ENCODE assay signal across 9 mouse cellular contexts in the genomic region with DNA sequence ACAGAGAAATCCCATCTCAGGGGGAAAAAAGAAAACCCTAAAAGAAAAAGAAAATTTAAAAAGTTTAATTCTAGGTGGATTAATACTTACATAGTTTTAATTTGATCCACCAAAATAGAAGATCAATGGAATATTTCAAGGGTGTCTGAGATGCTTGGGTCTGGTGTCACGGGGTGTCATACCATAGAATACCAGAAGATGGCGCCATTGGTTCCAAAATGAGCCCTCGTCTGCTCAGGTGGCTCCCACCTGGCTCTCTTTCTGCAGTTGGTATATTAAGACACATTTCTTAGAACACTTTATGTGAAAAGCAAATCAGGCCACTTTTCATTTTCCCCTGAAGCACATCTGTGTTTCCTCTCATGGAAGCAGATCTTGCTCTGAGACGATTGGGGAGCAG. TPM values are rescaled to one million over a fixed set of nuclear protein-coding genes. Genes with fewer than 3 reads are reported as not detected.
DNase-seq lines count a peak whose midpoint lies in the region; ATAC-seq and TF ChIP-seq lines count a peak whose summit lies in the region.
"Had no signal": no experiment of that assay in that cellular context is flagged by ENCODE, and none has a peak within 500 bp of the region (broad histone marks: within the 10 kb centered on the region; RNA-seq: fewer than 3 reads in every experiment).

No protein-coding gene starts in this region.

- DNase-seq in forebrain, embryonic 10.5 days (ENCODE audit: extremely low spot score, low spot score): peak; percentile 57
- DNase-seq in testis, postnatal 14 days (ENCODE audit: low spot score): no peak
- peak; percentile 75 for DNase-seq in embryo, embryonic 10.5 days (ENCODE audit: low spot score)
- DNase-seq in kidney, postnatal 14 days: peak; percentile 57
- peak; percentile 71 for DNase-seq in lung, postnatal 36 days
- DNase-seq in spleen, postnatal 4 days (ENCODE audit: low spot score in 2 of 2): peak; percentile 67 to 82

- H3K4me3 ChIP-seq in forebrain, embryonic 10.5 days: no peak overlapping the region
- H3K4me3 ChIP-seq in forebrain, embryonic 16.5 days (replicated peaks; ENCODE audit: low read length): no peak overlapping the region
- no peak overlapping the region for H3K4me3 ChIP-seq in testis, adult 2 months (ENCODE audit: control insufficient read depth, low read depth, low read length)
- H3K4me3 ChIP-seq: stomach, embryonic 15.5 days had no signal

- H3K9me3 ChIP-seq in forebrain, embryonic 10.5 days: peaks cover 12% of the 10 kb centered on the region; the same call in 1 of the 2 replicates
- no peaks in the 10 kb centered on the region for H3K9me3 ChIP-seq in forebrain, embryonic 16.5 days (ENCODE audit: control insufficient read depth, low read length)
- H3K9me3 ChIP-seq: stomach, embryonic 15.5 days had no signal

- H3K27ac ChIP-seq in forebrain, embryonic 10.5 days: no peak overlapping the region
- no peak overlapping the region for H3K27ac ChIP-seq in forebrain, embryonic 16.5 days (ENCODE audit: low read length)
- H3K27ac ChIP-seq in testis, adult 2 months (ENCODE audit: control insufficient read depth, insufficient read depth, low read depth, low read length): no peak overlapping the region
- H3K27ac ChIP-seq: stomach, embryonic 15.5 days had no signal

- peaks cover 14% of the 10 kb centered on the region for H3K4me1 ChIP-seq in forebrain, embryonic 10.5 days
- no peaks in the 10 kb centered on the region for H3K4me1 ChIP-seq in forebrain, embryonic 16.5 days (replicated peaks; ENCODE audit: control insufficient read depth, insufficient read depth, low read length)
- H3K4me1 ChIP-seq in testis, adult 2 months (ENCODE audit: control insufficient read depth, insufficient read depth, low read length): peaks cover 4% of the 10 kb centered on the region
- H3K4me1 ChIP-seq: stomach, embryonic 15.5 days had no signal

- peaks cover 9% of the 10 kb centered on the region for H3K36me3 ChIP-seq in forebrain, embryonic 10.5 days (replicated peaks)
- H3K36me3 ChIP-seq in forebrain, embryonic 16.5 days (ENCODE audit: control insufficient read depth, insufficient read depth): no peaks in the 10 kb centered on the region
- H3K36me3 ChIP-seq in testis, adult 2 months (ENCODE audit: control insufficient read depth, insufficient read depth, low read length): no peaks in the 10 kb centered on the region
- H3K36me3 ChIP-seq: stomach, embryonic 15.5 days had no signal

- no peak; the same call in 1 of the 2 replicates for ATAC-seq in forebrain, embryonic 16.5 days

- 18% methylated on average over 4 of the region's 4 CpGs for WGBS in forebrain, embryonic 10.5 days
- 13% methylated on average over 4 of the region's 4 CpGs for WGBS in forebrain, embryonic 16.5 days

- no peak for TF ChIP-seq POLR2A in testis, adult 2 months (IDR thresholded peaks at IDR 0.05; ENCODE audit: control insufficient read depth, low read depth, low read length)

- no peak overlapping the region for H3K4me2 ChIP-seq in forebrain, embryonic 16.5 days (ENCODE audit: low read length)
- H3K4me2 ChIP-seq: stomach, embryonic 15.5 days had no signal

- H3K27me3 ChIP-seq in forebrain, embryonic 10.5 days (ENCODE audit: poor library complexity, severe bottlenecking): no peaks in the 10 kb centered on the region
- no peaks in the 10 kb centered on the region for H3K27me3 ChIP-seq in forebrain, embryonic 16.5 days (replicated peaks; ENCODE audit: control insufficient read depth, insufficient read depth, low read length)
- H3K27me3 ChIP-seq in testis, adult 2 months (ENCODE audit: control insufficient read depth, insufficient read depth, low read length): no peaks in the 10 kb centered on the region
- H3K27me3 ChIP-seq: stomach, embryonic 15.5 days had no signal

- peak; percentile 77; the same call in 1 of the 2 replicates for TF ChIP-seq CTCF in testis, adult 2 months (IDR thresholded peaks at IDR 0.05; ENCODE audit: control insufficient read depth, insufficient read depth, insufficient replicate concordance, low read depth, low read length)

- H3K9ac ChIP-seq in forebrain, embryonic 16.5 days (replicated peaks; ENCODE audit: low read depth, low read length): no peak overlapping the region
- H3K9ac ChIP-seq: stomach, embryonic 15.5 days had no signal

RNA-seq across cellular contexts. Expression of a gene that starts 18.4 kb away (rescaled TPM):
- polyA plus RNA-seq in forebrain, embryonic 10.5 days (2016; fragmentation: Nextera tagmentation; extraction: Ambion mirVana): 234 and 235 TPM in 2 replicates
- polyA plus RNA-seq in forebrain, embryonic 16.5 days (2015; fragmentation: Nextera tagmentation; extraction: Ambion mirVana): 124 and 133 TPM in 2 replicates
- polyA plus RNA-seq in testis, adult 2 months (2012; rRNA removed): 13.8 and 14.2 TPM in 2 replicates

RNA-seq across cellular contexts. Expression of a gene that starts 41.3 kb away (rescaled TPM):
- polyA plus RNA-seq in forebrain, embryonic 10.5 days (2016; fragmentation: Nextera tagmentation; extraction: Ambion mirVana): 0.10 and 0.27 TPM in 2 replicates
- 0.20 and 0.30 TPM in 2 replicates for polyA plus RNA-seq in forebrain, embryonic 16.5 days (2015; fragmentation: Nextera tagmentation; extraction: Ambion mirVana)
- polyA plus RNA-seq in testis, adult 2 months (2012; rRNA removed): 7.5 and 7.8 TPM in 2 replicates
